Mouse (Mus musculus) CH12.LX (cell line): Measurements from ENCODE around the gene Aurkaip1. TPM values are rescaled to one million over a fixed set of nuclear protein-coding genes. Genes with fewer than 3 reads are reported as not detected.

Experiments used
- DNase-seq: peaks from one replicate; pipeline ENCODE4 v3.0.0-alpha.2; 2013; ENCODE audit errors: extremely low read depth
- H3K27ac ChIP-seq: 2 replicates; pipeline ENCODE4 v1.5.1; 2012; ENCODE audit warnings: low read depth, mild to moderate bottlenecking, control low read depth, moderate library complexity; ENCODE audit not compliant: insufficient read depth
- H3K27me3 ChIP-seq: replicated peaks from 2 replicates; pipeline ENCODE3; 2012; ENCODE audit warnings: inconsistent platforms
- H3K36me3 ChIP-seq, 2 experiments: replicated peaks in 1 of 2; 2 replicates each; pipeline versions ENCODE3 to v1.6.1; 2012; ENCODE audit warnings: inconsistent platforms in 1 of 2, low read length in 1 of 2, mild to moderate bottlenecking in 1 of 2, mixed read lengths in 1 of 2, moderate library complexity in 1 of 2; ENCODE audit not compliant: control insufficient read depth in 1 of 2, insufficient read depth in 1 of 2
- H3K4me1 ChIP-seq, 2 experiments: 2 replicates each; pipeline ENCODE4 v1.6.1; 2012; ENCODE audit warnings: inconsistent platforms in 1 of 2, moderate library complexity in 1 of 2; ENCODE audit not compliant: insufficient read depth in 2 of 2, control insufficient read depth in 1 of 2
- H3K4me2 ChIP-seq: 2 replicates; pipeline ENCODE4 v1.6.1; 2012; ENCODE audit warnings: low read depth, mild to moderate bottlenecking, control low read depth; ENCODE audit not compliant: poor library complexity, insufficient read depth, severe bottlenecking
- H3K4me3 ChIP-seq, 3 experiments: fragments of 150-350 bp in 1 of 3; sonication (generic) in 1 of 3; replicated peaks in 1 of 3; 2 replicates each; pipeline versions ENCODE3 to v1.5.1; 2011 to 2012; ENCODE audit warnings: low read depth in 2 of 3, low read length in 2 of 3, mild to moderate bottlenecking in 2 of 3, moderate library complexity in 2 of 3, control low read depth in 1 of 3, improper control_type of control experiment in 1 of 3, inconsistent platforms in 1 of 3, mixed read lengths in 1 of 3; ENCODE audit not compliant: poor library complexity in 1 of 3
- H3K79me2 ChIP-seq: replicated peaks from 2 replicates; pipeline ENCODE4 v1.6.1; 2012; ENCODE audit warnings: mild to moderate bottlenecking, moderate library complexity; ENCODE audit not compliant: control insufficient read depth, poor library complexity, insufficient read depth, severe bottlenecking; ENCODE audit errors: extremely low read depth
- H3K9ac ChIP-seq: 2 replicates; pipeline ENCODE4 v1.6.1; 2012; ENCODE audit warnings: low read depth, mild to moderate bottlenecking, control low read depth, moderate library complexity; ENCODE audit not compliant: insufficient read depth
- H3K9me3 ChIP-seq: replicated peaks from 2 replicates; pipeline ENCODE3; 2012; ENCODE audit warnings: low read length, inconsistent platforms, mixed read lengths
- CTCF ChIP-seq, 2 experiments: IDR thresholded peaks in 1 of 2; conservative IDR thresholded peaks in 1 of 2; 2 replicates each; pipeline ENCODE4 v1.5.1; 2011 to 2012; ENCODE audit warnings: low read depth in 2 of 2, low read length in 2 of 2, improper control_type of control experiment in 1 of 2, inconsistent platforms in 1 of 2, mild to moderate bottlenecking in 1 of 2, moderate library complexity in 1 of 2
- ELF1 ChIP-seq: IDR thresholded peaks from 2 replicates; pipeline ENCODE4 v1.6.1; 2014; ENCODE audit warnings: low read depth, mild to moderate bottlenecking, inconsistent platforms, low read length, improper control_type of control experiment
- ETS1 ChIP-seq: conservative IDR thresholded peaks from 2 replicates; pipeline ENCODE4 v1.6.1; 2012; ENCODE audit warnings: low read depth, mild to moderate bottlenecking, inconsistent platforms, low read length, improper control_type of control experiment, moderate library complexity
- MAZ ChIP-seq: IDR thresholded peaks from 2 replicates; pipeline ENCODE4 v1.6.1; 2012; ENCODE audit warnings: low read depth, mild to moderate bottlenecking, inconsistent platforms, low read length, improper control_type of control experiment, moderate library complexity
- MYC ChIP-seq: IDR thresholded peaks from 2 replicates; pipeline ENCODE4 v1.6.1; 2011; ENCODE audit warnings: low read depth, mild to moderate bottlenecking, improper control_type of control experiment, low read length
- POLR2A ChIP-seq: IDR thresholded peaks from 2 replicates; pipeline ENCODE4 v1.6.1; 2011; ENCODE audit warnings: low read depth, mild to moderate bottlenecking, improper control_type of control experiment, low read length
- POLR2AphosphoS2 ChIP-seq: IDR thresholded peaks from 2 replicates; pipeline ENCODE4 v1.6.1; 2011; ENCODE audit warnings: low read depth, low read length, improper control_type of control experiment
- RAD21 ChIP-seq: IDR thresholded peaks from 2 replicates; pipeline ENCODE4 v1.6.1; 2011; ENCODE audit warnings: low read depth, mild to moderate bottlenecking, low read length, improper control_type of control experiment, moderate library complexity
- USF2 ChIP-seq: conservative IDR thresholded peaks from 2 replicates; pipeline ENCODE4 v1.6.1; 2011; ENCODE audit warnings: low read depth, low read length, improper control_type of control experiment
- ZKSCAN1 ChIP-seq: IDR thresholded peaks from 2 replicates; pipeline ENCODE4 v1.6.1; 2012; ENCODE audit warnings: low read depth, inconsistent platforms, low read length, improper control_type of control experiment, borderline replicate concordance
- ZMIZ1 ChIP-seq: IDR thresholded peaks from 2 replicates; pipeline ENCODE4 v1.6.1; 2012; ENCODE audit warnings: low read depth, mild to moderate bottlenecking, inconsistent platforms, low read length, improper control_type of control experiment
- dilution Hi-C: fragments of 300-500 bp; cut with MboI; formaldehyde crosslinking; loops from 2 replicates; pipeline ENCODE4 v1.14.3; 2020; ENCODE audit warnings: low sequenced_read_pairs; ENCODE audit not compliant: extremely low pct_unique_long_range_greater_than_20kb, extremely low pct_ligation_motif_present
- in situ Hi-C: fragments of 300-500 bp; cut with MboI; formaldehyde crosslinking; loops from 3 replicates; pipeline ENCODE4 v1.14.3; 2019; ENCODE audit warnings: low sequenced_read_pairs, low pct_ligation_motif_present, low pct_unique_long_range_greater_than_20kb, mixed read lengths
- polyA plus RNA-seq: library from polyadenylated mRNA; unstranded; fragments of >175 nt; gene quantifications from 2 replicates; pipeline ENCODE4 v1.2.1, GENCODE M21; 2012; ENCODE audit warnings: low read depth; ENCODE audit not compliant: insufficient read length
- total RNA-seq, 2 experiments: library from RNA; depleted of rRNA; stranded (reverse); fragments of 300-350 nt in 1 of 2; fragments of >200 nt in 1 of 2; gene quantifications; 2 replicates each; pipeline ENCODE4 v1.2.3; 2012 to 2014

Aurkaip1 gene
- total and polyA plus RNA-seq, 3 experiments, result 141 to 162 (median 149) TPM

DNA sequence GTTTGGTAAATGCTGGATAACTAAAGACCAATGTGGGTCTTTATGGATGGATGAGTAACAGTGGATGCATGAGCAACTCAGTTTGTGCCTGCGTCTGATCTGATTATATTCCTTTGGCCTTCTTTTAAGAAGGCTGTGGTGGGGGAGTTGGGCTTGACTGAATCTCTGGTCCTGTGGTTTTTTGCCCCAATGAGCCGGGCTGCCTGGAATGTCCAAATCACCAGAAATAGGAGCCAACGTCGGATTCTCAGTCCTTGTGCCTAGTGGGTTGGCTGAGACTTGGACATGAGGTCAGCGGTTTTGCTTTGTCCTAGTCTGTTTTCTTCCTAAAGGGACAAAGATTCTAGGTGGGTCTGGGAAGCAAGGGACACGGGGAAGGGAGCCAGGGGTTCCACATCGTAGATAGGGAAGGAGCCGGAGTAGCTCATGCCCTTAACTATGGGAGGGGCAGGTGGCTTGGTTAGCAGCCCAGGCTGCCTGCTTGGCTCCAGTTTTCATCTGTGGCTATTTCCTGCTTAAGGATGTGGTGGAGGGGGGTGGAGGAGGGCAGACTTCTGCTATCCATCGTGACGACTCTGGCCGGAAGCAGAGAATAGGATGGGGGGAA lies 6.4 kb downstream of the Aurkaip1 start:
- in situ Hi-C loops (loop anchor here (5.0 to 10.0 kb wide), 2 partner anchors 40 to 107 kb away; partner anchors contain the start of gene Ube2j2), dilution Hi-C loops (no loop called here)
- peaks cover 10% of the 10 kb centered on the region for H3K79me2 ChIP-seq
- no peak overlapping the region for H3K27ac ChIP-seq
- no peak for DNase-seq
- no peak overlapping the region for H3K9ac ChIP-seq
- no peaks in the 10 kb centered on the region for H3K27me3 ChIP-seq
- H3K4me2 ChIP-seq, result no peak overlapping the region
- H3K9me3 ChIP-seq, result peaks cover 3% of the 10 kb centered on the region
- no peak for TF ChIP-seq ELF1
- TF ChIP-seq MAZ, result no peak
- no peak for TF ChIP-seq POLR2A
- TF ChIP-seq, all 38 proteins: peak for 0
- Histone ChIP-seq H3K4me3 (no peak overlapping the region), H3K36me3 (peaks cover 17 to 33% of the 10 kb centered on the region in 2 experiments), H3K4me1 (peaks cover 25 to 46% of the 10 kb centered on the region in 2 experiments)

DNA sequence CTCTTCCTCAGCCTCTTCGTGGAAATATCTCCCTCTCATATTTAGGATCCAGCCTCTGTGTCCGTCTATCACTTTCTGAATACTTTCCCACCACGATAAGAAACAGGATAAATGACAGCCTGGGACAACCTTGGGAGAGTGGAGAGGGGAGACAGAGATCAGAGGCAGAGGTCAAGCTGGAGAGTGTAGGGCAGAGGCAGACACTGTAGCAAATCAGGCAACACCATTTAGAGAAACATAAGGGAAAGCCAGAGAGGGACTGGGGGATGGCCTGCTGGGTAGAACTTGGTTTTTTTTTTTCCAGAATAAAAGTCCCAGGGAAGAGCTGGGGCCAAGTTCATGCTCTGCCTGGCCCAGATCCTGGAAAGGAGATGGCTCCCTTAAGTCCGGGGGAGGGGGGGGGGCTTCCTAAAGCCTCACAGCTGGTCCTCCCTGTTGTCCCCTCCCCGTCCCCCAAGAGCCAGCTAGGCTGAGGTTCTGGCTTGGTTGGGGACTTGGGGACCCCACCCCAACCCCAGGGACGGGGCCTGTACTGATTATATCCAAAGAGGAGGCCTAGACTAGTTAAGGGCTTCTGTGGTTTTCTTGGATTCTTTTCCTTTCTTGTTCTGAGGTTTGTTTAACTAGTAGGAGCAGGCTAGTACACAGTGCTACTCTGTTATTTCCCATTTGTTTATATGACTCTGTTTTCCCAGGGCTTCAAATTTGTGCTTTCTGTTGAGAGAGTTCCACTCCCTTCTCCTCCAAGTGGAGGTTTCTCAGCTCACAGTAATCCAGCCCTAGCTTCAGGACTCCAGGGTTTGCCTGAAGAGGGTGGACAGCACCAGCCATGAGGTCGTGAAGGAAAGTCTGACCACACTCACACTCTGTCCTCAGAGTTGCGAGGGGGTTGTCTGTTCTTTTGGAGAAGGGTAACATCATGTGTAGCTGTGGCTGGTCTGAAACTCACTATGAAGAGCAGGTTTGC lies 7.4 kb downstream of the Aurkaip1 start:
- Histone ChIP-seq H3K9ac (peak overlapping the region; percentile 71), H3K27me3 (no peaks in the 10 kb centered on the region), H3K36me3 (peaks cover 18 to 33% of the 10 kb centered on the region in 2 experiments), H3K4me2 (peak overlapping the region; percentile 90), H3K9me3 (peaks cover 3% of the 10 kb centered on the region), H3K4me3 (peak overlapping the region in 1 of 3 experiments; percentile 5), H3K27ac (peak overlapping the region; percentile 65), H3K79me2 (0 out of 2 replicates have a peak, but pooled peaks cover under 1% of the 10 kb centered on the region), H3K4me1 (peaks cover 20 to 36% of the 10 kb centered on the region in 2 experiments)
- DNase-seq, result no peak
- TF ChIP-seq RAD21 (no peak), ETS1 (no peak), ZMIZ1 (no peak), USF2 (no peak), ZKSCAN1 (no peak), CTCF (conservative IDR thresholded peaks at IDR 0.05 in 1 of 2, IDR thresholded peaks at IDR 0.05 in 1 of 2; ENCODE audit: low read depth in 2 of 2, low read length in 2 of 2) (no peak), MYC (no peak), POLR2AphosphoS2 (no peak)
- in situ Hi-C loops (loop anchor here (5.0 to 10.0 kb wide), 2 partner anchors 39 to 106 kb away; partner anchors contain the start of gene Ube2j2), dilution Hi-C loops (no loop called here)
